Mouse (Mus musculus) right cerebral cortex, adult 18-20 months (tissue): Measurements from ENCODE around the gene Hexim2.

Experiments used
- DNase-seq: peaks from one replicate; pipeline ENCODE4 v3.0.0; 2022; ENCODE audit warnings: mixed read lengths

Gene Hexim2

GRCm38 (mm10) chr11:103142441-103143182 is 10.4 kb downstream of the Hexim2 start:
- DNase-seq = peak; percentile 92

DNA sequence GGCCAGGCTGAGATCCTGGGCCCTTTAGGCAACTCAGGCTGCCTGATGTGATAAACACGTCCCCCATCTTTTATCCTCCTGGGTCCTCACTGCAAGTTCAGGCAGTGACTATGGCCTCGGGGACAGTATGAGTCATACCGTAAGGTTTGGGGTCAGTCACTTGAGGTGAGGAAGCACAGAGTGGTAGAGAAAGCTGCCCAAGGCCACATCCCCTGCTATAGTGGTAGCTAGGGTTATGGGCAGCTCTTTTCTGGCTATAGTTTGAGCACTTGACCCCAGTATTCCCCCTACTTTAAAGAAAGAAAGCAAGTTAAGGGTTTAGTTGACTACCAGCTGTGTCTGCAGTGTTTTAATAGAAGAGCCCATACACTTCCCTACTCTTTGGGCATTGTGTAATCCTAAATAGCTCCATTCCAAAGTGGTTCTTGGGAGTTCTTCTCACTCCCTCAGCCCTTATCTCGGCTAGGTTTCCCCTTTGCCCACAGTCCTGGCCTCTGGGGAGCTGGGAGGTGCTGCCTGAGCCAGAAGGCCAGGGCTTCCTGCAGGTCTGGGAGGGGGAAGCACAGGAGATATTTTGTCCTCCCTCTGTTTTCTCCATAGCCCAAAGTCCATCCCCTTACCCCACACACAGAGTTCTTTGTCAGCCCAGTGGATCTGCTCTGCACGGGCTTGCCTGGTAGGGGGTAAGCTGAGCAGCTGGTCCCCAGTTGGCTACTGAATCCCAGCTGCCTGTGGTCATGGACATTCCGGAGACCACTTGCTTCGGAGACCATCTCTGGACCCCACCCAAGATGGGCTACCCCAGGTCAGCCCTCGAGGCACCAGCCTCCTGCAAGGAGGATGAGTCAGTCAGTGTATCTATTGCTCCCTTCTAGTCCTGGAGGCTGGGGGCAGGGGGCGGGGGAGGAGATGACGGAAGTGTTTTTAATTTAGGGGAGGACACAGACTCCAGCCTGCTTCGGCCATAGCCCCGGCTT is 12.4 kb downstream of the Hexim2 start:
- no peak for DNase-seq

- no peak for DNase-seq
Observed at GRCm38 (mm10) chr11:103146386-103146785, 14.2 kb downstream of the Hexim2 start.

- no peak for DNase-seq
Observed at GRCm38 (mm10) chr11:103147766-103148165, 15.5 kb downstream of the Hexim2 start.

- DNase-seq = no peak
Observed at GRCm38 (mm10) chr11:103149771-103150170, 17.5 kb downstream of the Hexim2 start.

- DNase-seq = peak; percentile 89
Observed at GRCm38 (mm10) chr11:103158621-103159478, 26.6 kb downstream of the Hexim2 start.

DNA sequence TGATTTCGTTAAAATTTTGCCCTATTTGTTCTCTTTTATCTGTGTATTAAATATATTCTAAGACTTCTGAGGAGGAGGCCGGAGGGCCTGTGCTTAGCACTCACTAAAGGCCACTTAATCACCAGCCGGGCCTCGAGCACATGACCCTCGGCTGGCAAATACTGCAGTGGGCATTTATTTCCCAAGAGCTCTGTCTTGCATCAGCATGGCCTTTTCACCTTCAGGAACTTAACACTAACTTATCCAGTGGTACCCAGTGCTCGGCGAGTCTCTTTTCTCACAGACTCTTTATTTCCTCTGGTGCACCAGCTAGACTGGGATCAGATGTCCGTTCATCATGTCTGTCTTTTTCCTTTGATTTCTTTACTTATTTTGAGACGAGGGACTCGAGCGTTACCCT is 28.5 kb downstream of the Hexim2 start:
- DNase-seq = no peak

- DNase-seq = no peak
Observed at GRCm38 (mm10) chr11:103161449-103161848, 29.2 kb downstream of the Hexim2 start.

DNA sequence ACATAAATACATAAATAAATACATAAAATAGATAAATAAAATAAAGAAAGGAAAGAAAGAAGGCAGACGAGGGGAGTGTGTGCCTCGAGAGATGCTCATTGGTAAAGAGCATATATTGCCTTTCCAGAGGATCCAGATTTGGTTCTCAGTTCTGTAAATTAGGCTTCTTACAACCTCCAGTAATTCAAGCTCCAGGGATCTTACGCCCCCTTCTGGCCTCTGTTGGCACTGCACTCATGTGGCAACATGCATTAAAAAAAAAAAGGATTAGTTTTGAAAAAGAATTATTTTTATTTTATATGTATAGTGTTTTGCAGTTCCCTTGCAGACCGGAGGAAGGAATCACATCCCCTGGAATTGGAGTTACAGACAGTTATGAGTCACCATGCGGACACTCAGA is 29.9 kb downstream of the Hexim2 start:
- DNase-seq = no peak

- DNase-seq = no peak
Observed at GRCm38 (mm10) chr11:103164391-103164790, 32.2 kb downstream of the Hexim2 start.

- DNase-seq = peak; percentile 71
Observed at GRCm38 (mm10) chr11:103168690-103169390, 36.6 kb downstream of the Hexim2 start.

GRCm38 (mm10) chr11:103169664-103170063 is 37.4 kb downstream of the Hexim2 start:
- DNase-seq = no peak

DNA sequence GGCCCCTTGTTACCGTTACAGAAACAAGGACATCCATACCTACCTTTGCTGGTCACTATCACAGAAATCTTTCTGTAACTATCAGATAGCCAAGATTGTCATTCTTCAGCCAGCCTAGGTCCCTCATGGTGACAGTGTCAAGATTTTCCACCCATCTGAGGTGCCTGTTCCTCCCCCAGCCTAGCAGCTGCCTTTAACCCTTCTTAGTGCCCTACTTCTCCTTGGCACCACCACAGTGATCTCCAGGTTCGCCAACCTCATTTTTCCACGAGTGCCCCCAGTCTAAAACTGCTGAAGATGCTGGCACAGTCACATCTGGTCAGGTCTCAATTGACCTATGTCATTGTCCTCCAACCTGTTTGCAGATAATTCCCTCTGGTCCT is 37.9 kb downstream of the Hexim2 start:
- no peak for DNase-seq

DNA sequence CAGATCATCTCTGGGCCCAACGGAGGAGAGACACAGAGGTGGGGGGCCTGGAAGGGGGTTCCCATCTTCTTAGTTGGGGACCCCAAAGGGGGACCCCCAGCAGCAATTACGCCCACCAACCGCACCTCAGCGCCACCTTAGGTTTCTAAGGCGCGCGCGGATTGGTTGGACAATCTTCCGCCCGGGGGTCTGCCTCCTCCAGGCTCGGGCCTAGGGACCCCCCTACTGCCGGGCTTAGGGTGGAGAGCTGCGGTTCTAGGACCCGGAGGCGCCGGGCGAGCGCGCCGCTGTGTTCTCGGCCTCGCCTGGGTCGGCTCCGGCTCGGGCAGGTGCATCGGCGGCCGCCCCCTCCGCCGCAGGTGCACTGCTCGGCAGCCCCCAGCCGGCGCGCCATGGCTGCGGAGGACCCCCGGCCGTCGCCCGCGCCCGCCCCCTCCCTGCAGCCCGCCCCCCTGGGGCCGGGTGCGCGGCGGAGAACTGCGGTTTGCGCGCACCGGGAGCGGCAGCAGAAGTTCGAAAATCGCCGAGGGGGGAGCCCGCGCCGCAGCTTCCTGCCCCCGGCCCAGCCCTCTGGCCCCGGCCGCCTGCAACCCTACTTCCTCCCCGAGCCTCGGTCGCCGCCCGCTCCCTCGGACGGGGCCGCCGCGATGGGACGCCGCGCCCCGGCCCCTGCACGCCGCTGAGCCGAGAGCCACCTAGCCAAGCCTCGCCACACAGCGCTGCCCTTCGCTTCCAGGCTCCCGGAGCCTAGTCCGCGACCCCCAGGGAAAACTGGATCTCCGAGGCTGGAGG is 38.5 kb downstream of the Hexim2 start, which contains the start of gene Fmnl1:
TSS of gene Fmnl1 (plus strand) at position 614 of the 792 bp plus-strand sequence.
- DNase-seq = peak; percentile 40

DNA sequence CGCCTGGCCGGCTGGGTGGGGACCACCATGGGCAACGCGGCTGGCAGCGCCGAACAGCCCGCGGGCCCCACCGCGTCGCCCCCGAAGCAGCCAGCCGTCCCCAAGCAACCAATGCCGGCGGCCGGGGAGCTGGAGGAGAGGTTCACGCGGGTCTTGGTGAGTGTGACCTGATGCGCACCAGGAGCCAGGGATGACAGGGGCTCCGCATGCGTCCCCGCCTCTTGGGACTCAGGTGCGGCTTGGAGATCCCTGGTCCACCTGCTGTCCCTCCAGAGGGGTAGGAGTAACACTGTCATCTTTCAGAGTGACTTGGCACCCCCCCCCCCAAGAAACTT is 39.0 kb downstream of the Hexim2 start:
- no peak for DNase-seq

- DNase-seq = no peak
Observed at GRCm38 (mm10) chr11:103171703-103172391, 39.6 kb downstream of the Hexim2 start.

DNA sequence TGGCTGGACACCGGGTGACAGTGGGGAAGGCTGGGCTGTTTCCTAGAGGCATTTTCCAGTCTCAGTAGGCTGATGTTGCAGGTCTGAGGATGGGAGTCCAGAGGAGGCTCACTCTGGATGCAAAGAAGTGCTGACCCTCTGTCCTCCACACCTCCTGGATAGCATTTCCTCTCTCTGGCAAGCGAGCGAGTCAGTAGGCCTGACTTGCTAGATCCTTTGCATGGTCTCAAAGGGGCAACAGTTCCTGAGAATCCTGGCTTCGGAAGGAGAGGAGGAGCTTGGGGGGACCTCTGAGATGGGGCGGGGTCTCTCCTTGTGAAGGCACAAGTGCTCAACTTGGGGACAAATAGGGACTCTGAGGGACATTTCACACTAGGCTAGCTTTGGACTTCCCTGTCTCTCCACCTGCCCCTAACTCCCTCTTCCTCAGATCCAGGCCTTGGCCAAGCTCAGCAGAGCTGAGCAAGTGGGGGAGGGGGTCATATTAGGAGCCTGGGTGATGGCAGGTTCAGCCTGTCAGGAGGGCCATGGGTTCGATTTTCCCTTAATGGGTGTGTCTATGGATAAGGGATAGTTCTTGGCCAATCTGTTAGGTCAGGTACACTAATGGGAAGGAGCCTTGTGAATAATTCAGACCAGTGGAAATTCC is 40.3 kb downstream of the Hexim2 start:
- no peak for DNase-seq

DNA sequence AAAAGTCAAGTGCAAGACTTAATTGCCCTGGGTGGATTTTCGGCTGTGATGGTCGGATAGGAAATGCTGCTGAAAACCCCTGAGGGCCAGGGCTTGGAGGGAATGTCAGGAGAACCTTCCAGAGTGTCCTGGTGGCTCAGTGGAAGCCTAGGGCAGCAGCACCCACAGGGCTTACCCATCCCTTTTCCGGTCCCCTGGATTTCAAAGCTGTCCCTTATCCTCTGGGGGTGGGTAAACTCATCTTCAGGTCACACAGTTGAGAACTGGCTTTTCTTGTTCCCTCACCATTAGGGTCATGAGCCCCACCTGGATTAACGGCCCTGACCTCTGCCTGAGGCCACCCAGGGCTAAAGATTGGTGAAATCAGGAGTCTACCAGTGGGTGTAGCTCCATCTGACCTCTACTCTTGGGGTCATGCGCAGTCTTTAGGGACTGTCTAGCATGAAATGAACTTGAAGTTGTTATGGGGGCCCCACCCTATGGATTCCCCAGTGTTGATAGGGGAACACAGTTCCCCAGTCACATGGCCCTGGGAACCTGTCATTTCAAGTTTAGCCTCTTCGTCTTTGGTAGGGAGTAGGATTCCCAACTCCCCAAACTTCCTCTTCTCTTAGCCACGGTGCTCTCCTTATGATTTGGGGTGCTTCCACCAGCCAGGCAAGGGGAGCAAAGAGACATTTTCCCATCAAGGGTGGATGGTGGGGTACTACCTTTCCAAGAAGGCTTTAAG is 41.0 kb downstream of the Hexim2 start:
- DNase-seq = no peak

- peak; percentile 70 for DNase-seq
Observed at GRCm38 (mm10) chr11:103173771-103174344, 41.6 kb downstream of the Hexim2 start.
